Mouse (Mus musculus): ENCODE measurements around the gene Lgr5. TPM values are rescaled to one million over a fixed set of nuclear protein-coding genes. Genes with fewer than 3 reads are reported as not detected.

Gene Lgr5
- 0.06 and 5.2 TPM in 2 replicates for polyA plus RNA-seq (2012; rRNA removed; ENCODE audit: low replicate concordance)

DNA sequence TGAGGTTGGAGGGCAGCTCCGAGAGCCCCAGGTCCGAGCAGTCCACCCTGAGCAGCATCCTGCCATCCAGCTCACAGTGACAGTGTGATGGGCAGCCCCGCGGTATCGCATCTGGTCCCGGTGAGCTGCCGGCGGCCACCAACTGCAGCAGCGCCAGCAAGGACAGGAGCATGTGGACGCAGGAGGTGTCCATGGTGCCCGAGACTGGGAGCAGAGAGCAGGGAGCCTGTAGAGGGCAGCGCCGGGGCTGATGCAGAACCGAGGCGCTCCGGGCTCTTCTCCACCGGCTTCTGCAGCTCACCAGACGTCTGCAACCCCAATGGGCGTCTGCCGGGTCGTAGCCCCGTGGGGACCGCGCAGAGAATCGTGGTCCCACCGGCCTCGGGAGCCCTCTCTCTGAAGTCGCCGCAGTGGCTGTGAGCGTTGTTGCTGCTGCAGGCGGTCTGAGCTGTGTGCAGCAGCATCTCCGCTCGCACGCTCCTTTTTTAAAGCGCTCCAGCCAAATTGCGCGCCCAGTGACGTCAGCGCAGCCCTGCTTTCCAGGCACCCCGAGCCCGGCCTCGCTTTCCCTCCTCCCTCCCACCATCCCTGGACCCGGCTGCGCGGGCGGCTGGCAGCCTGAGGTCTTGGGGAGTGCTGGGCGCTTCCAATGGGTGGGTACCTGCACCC lies at the start of gene Lgr5:
Gene Lgr5, minus strand, starts transcription at position 480 of the 669 bp plus-strand sequence.

DNA sequence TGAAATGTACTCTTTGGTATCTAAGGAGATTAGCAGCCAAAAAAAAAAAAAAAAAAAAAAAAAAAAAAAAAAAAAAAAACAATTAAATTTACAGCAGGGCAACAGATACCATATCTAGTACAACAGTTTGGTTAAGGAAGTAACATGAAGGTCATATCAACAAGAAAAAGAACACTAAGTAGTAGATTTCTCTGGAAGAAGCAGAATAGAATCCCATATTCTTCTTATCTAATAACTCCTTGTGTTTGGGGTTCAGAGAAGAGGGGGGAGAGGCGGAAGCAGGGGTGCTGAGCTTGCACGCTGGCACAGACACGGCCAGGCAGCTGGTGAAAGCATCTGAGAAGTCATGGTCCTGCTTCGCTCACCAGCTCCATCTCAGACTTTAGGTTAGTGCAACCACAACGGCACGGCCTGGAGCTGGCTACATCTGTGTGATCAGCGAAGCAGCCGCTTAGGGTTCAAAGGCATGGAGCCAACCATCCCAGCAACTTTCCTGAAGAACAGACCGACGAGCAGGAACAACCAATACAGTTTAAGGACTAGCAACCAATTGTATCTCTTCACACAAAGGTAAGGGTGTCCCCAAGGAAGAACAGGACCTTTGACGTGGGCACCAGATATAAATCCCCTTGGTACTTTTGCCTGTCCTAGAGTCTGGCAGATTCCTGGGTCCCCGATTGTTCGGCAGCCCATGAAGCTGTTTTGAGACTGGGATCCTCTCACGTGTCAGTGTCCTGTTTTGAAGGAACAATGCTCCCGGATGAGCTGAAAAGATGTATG lies 17.7 kb downstream of the Lgr5 start, which contains the start of gene A930009A15Rik:
Gene A930009A15Rik, plus strand, starts transcription at position 275 of the 780 bp plus-strand sequence.

Other genes with a start within 250 kb of the Lgr5 start
- gene Tmem19, start 225.3 kb downstream of the Lgr5 start, polyA plus RNA-seq (2012; rRNA removed; ENCODE audit: low replicate concordance) = 16.1 and 19.3 TPM in 2 replicates
- 5.3 and 5.9 TPM in 2 replicates for gene Thap2, start 203.3 kb downstream of the Lgr5 start, polyA plus RNA-seq (2012; rRNA removed; ENCODE audit: low replicate concordance)
- gene Zfc3h1, start 202.8 kb downstream of the Lgr5 start, polyA plus RNA-seq (2012; rRNA removed; ENCODE audit: low replicate concordance) = 29.0 and 29.5 TPM in 2 replicates
- not detected in 2 replicates for gene A930009A15Rik, start 17.8 kb downstream of the Lgr5 start, polyA plus RNA-seq (2012; rRNA removed; ENCODE audit: low replicate concordance)
- 0.14 and 26.7 TPM in 2 replicates for gene Tspan8, start 229.1 kb upstream of the Lgr5 start, polyA plus RNA-seq (2012; rRNA removed; ENCODE audit: low replicate concordance)